Mouse (Mus musculus): ENCODE results near the gene Pkd1l2.

Pkd1l2 gene

GRCm38 (mm10) chr8:117085521-117085920 lies 3.3 kb upstream of the Pkd1l2 start:
- DNase-seq (ENCODE audit: low read depth, low spot score) = no peak

GRCm38 (mm10) chr8:117082947-117083559 lies 804 bp upstream of the Pkd1l2 start:
- DNase-seq (ENCODE audit: low read depth, low spot score) = no peak

GRCm38 (mm10) chr8:117079652-117080051 lies 2.6 kb downstream of the Pkd1l2 start:
- DNase-seq (ENCODE audit: low read depth, low spot score) = no peak

- DNase-seq (ENCODE audit: low read depth, low spot score) = no peak
These were observed 3.8 kb downstream of the Pkd1l2 start for GRCm38 (mm10) chr8:117078367-117078926.

- DNase-seq (ENCODE audit: low read depth, low spot score) = no peak
These were observed 7.7 kb downstream of the Pkd1l2 start for GRCm38 (mm10) chr8:117074350-117075182.

- DNase-seq (ENCODE audit: low read depth, low spot score) = peak; percentile 8
These were observed 12.5 kb downstream of the Pkd1l2 start for GRCm38 (mm10) chr8:117069708-117070107.

- DNase-seq (ENCODE audit: low read depth, low spot score) = no peak
These were observed 14.0 kb downstream of the Pkd1l2 start for GRCm38 (mm10) chr8:117068294-117068693.

- DNase-seq (ENCODE audit: low read depth, low spot score) = no peak
These were observed 14.9 kb downstream of the Pkd1l2 start for GRCm38 (mm10) chr8:117067396-117067795.

GRCm38 (mm10) chr8:117066955-117067354 lies 15.3 kb downstream of the Pkd1l2 start:
- DNase-seq (ENCODE audit: low read depth, low spot score) = no peak

GRCm38 (mm10) chr8:117061180-117061880 lies 20.9 kb downstream of the Pkd1l2 start:
- no peak for DNase-seq (ENCODE audit: low read depth, low spot score)

- DNase-seq (ENCODE audit: low read depth, low spot score) = no peak
These were observed 21.9 kb downstream of the Pkd1l2 start for GRCm38 (mm10) chr8:117060306-117060705.

GRCm38 (mm10) chr8:117059021-117059420 lies 23.2 kb downstream of the Pkd1l2 start:
- no peak for DNase-seq (ENCODE audit: low read depth, low spot score)

GRCm38 (mm10) chr8:117055097-117055496 lies 27.2 kb downstream of the Pkd1l2 start:
- no peak for DNase-seq (ENCODE audit: low read depth, low spot score)

GRCm38 (mm10) chr8:117054146-117054545 lies 28.1 kb downstream of the Pkd1l2 start:
- no peak for DNase-seq (ENCODE audit: low read depth, low spot score)

GRCm38 (mm10) chr8:117053135-117054079 lies 28.8 kb downstream of the Pkd1l2 start:
- no peak for DNase-seq (ENCODE audit: low read depth, low spot score)

GRCm38 (mm10) chr8:117051316-117051715 lies 30.9 kb downstream of the Pkd1l2 start:
- DNase-seq (ENCODE audit: low read depth, low spot score) = no peak

- DNase-seq (ENCODE audit: low read depth, low spot score) = no peak
These were observed 31.5 kb downstream of the Pkd1l2 start for GRCm38 (mm10) chr8:117050763-117051162.

- no peak for DNase-seq (ENCODE audit: low read depth, low spot score)
These were observed 32.8 kb downstream of the Pkd1l2 start for GRCm38 (mm10) chr8:117049444-117049843.

- no peak for DNase-seq (ENCODE audit: low read depth, low spot score)
These were observed 38.7 kb downstream of the Pkd1l2 start for GRCm38 (mm10) chr8:117043584-117043983.

GRCm38 (mm10) chr8:117039843-117040242 lies 42.4 kb downstream of the Pkd1l2 start:
- DNase-seq (ENCODE audit: low read depth, low spot score) = no peak

GRCm38 (mm10) chr8:117037374-117037935 lies 44.8 kb downstream of the Pkd1l2 start:
- no peak for DNase-seq (ENCODE audit: low read depth, low spot score)

All from forelimb bud, embryonic 11.5 days (tissue).